Comparison of ENCODE assay signal across 8 mouse cellular contexts in the genomic region with DNA sequence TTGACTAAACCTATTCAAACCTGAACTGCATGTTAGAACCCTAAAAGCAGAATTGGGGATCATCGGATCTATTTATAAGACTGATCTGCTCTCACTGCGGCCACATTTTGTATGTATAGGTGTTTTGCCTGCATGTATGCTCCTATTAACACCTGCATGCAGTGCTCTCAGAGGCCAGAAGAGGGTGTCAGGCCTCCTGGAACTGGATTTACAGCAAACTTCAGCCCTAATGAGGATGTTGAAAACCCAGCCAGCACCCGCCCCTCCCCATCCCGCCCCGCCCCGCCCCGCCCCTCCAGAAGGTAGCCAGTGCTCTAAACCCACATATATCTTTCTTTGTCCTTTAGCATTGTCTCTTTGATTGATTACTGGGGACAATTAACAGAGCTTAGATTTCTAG. TPM values are rescaled to one million over a fixed set of nuclear protein-coding genes. Genes with fewer than 3 reads are reported as not detected.
A peak's percentile ranks its signal among the peaks of the same experiment; 100 is the strongest.
DNase-seq lines count a peak whose midpoint lies in the region; ATAC-seq lines count a peak whose summit lies in the region.
"Had no signal": no experiment of that assay in that cellular context is flagged by ENCODE, and none has a peak within 500 bp of the region (broad histone marks: within the 10 kb centered on the region; RNA-seq: fewer than 3 reads in every experiment).

No protein-coding gene starts in this region.

- ATAC-seq in common myeloid progenitor, adult 5-6 weeks (replicated peaks; ENCODE audit: low read depth, poor library complexity, severe bottlenecking) = peak; percentile 69

- DNase-seq in 3T3-L1 (ENCODE audit: low read depth, low spot score) (peak; percentile 63), 416B (ENCODE audit: low read depth) (peak; percentile 89)
- peak; percentile 49 to 68 for DNase-seq in kidney, adult 8-10 months
- peak; percentile 69 for DNase-seq in lung, postnatal 14 days
- DNase-seq in thymus, postnatal 0 days (ENCODE audit: low spot score) = peak; percentile 87
- no peak for DNase-seq in gastrocnemius, postnatal 4 days (ENCODE audit: low spot score in 2 of 2)

RNA-seq across cellular contexts. Expression of a gene that starts 2.7 kb away (rescaled TPM):
- total RNA-seq in common myeloid progenitor, adult 5-6 weeks (2017) = 13.6 and 24.3 TPM in 2 replicates
- 107 and 127 TPM in 2 replicates for polyA plus RNA-seq in thymus, postnatal 0 days (2015; fragmentation: Nextera tagmentation; extraction: Ambion mirVana)
- 1 to 10 TPM; 2.8 to 3.9 TPM for total RNA-seq in gastrocnemius, postnatal 4 days (2021)

RNA-seq across cellular contexts. Expression of a gene that starts 12.9 kb away (rescaled TPM):
- total RNA-seq in common myeloid progenitor, adult 5-6 weeks (2017) = 181 and 187 TPM in 2 replicates
- polyA plus RNA-seq in thymus, postnatal 0 days (2015; fragmentation: Nextera tagmentation; extraction: Ambion mirVana) = 110 and 122 TPM in 2 replicates
- total RNA-seq in gastrocnemius, postnatal 4 days (2021) = 10 to 100 TPM; 47.5 to 48.0 TPM

RNA-seq across cellular contexts. Expression of a gene that starts 17.3 kb away (rescaled TPM):
- total RNA-seq in common myeloid progenitor, adult 5-6 weeks (2017) = not detected in 2 replicates
- 0.13 and 0.14 TPM in 2 replicates for polyA plus RNA-seq in thymus, postnatal 0 days (2015; fragmentation: Nextera tagmentation; extraction: Ambion mirVana)
- 10 to 100 TPM in 1 of 2 experiments, 1 to 10 TPM in 1; 9.0 to 11.8 TPM for total RNA-seq in gastrocnemius, postnatal 4 days (2021)

RNA-seq across cellular contexts. Expression of a gene that starts 29.7 kb away (rescaled TPM):
- not detected in 2 replicates for total RNA-seq in common myeloid progenitor, adult 5-6 weeks (2017)
- polyA plus RNA-seq in thymus, postnatal 0 days (2015; fragmentation: Nextera tagmentation; extraction: Ambion mirVana) = not detected in 2 replicates
- total RNA-seq in gastrocnemius, postnatal 4 days (2021) = under 1 TPM in 1 of 2 experiments, not detected in 1; 0.08 TPM
- polyA plus RNA-seq: intestine, embryonic 14.5 days had no signal

RNA-seq across cellular contexts. Expression of a gene that starts 35.7 kb away (rescaled TPM):
- total RNA-seq in common myeloid progenitor, adult 5-6 weeks (2017) = 5.2 and 8.7 TPM in 2 replicates
- polyA plus RNA-seq in thymus, postnatal 0 days (2015; fragmentation: Nextera tagmentation; extraction: Ambion mirVana) = 10.3 and 13.8 TPM in 2 replicates
- 10 to 100 TPM; 34.2 to 41.9 TPM for total RNA-seq in gastrocnemius, postnatal 4 days (2021)

Comparison
In these comparisons a context has a peak if more than half of its experiments do, and no peak if none do; other contexts are left out.
1. DNase-seq: peak in 3T3-L1 (single experiment), 416B (single experiment), kidney, adult 8-10 months (2 of 2), lung, postnatal 14 days (single experiment) and thymus, postnatal 0 days (single experiment); none in gastrocnemius, postnatal 4 days (0 of 2).